Mouse (Mus musculus) heart, postnatal 25 days (tissue): ENCODE data around the gene Tmem91. TPM values are rescaled to one million over a fixed set of nuclear protein-coding genes. Genes with fewer than 3 reads are reported as not detected.

ENCODE experiments used
- DNase-seq: peaks from one replicate; pipeline ENCODE4 v3.0.0; 2022; ENCODE audit warnings: low spot score
- intact Hi-C: fragments of 180-260 bp; cut with DNase I; formaldehyde crosslinking; loops from one replicate; pipeline ENCODE4 v1.15.1; 2025
- total RNA-seq, 2 experiments: library from RNA; stranded (reverse); gene quantifications; 2 replicates each; pipeline ENCODE4 v1.2.3; 2021

Gene Tmem91
- total RNA-seq, 2 experiments from 2014 or later: not detected

DNA sequence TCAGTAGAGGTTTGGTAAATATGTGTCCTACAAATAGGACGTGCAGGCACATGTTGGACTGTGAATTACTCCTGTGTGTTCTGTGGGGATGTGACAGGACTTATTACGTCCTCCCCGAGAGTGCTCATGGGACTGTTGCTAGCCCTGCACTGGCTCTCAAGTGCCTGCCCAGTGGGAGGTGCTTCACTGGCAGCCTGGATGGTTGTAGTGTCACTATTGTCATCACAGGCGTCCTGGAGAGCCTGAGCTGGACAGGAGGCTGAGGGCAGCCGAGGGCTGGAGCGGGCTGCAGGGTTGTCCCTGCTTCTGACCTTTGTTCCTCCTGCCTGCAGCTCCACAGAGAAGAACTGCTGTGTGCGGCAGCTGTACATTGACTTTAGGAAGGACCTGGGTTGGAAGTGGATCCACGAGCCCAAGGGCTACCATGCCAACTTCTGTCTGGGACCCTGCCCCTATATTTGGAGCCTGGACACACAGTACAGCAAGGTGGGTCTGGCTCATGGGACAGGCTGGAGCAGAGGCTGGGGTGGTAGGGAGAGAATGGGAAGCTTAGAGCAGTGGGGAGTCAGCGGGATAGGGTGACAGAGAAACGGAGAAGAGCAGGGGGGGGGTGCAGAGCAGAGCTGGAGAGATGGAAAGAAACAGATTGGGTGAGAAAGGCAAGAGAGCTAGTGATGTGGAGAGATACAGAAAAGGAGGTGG, 29.0 kb upstream of the Tmem91 start:
- no peak for DNase-seq

DNA sequence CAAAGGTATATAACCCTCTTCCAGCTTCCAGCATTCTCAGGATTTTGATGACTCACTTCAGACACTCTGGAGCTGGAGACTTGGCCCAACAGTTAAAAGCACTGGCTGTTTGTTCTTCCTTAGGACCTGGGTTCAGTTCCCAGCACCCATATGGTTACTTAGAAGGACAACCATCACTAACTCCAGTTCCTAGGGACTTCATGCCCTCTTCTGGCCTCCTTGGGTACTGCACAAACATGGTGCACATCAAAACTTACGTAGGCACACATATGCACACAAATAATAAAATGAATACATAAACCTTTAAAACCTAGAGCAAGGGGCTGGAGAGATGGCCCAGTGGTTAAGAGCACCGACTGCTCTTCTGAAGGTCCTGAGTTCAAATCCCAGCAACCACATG, 27.4 kb upstream of the Tmem91 start:
- intact Hi-C loops: no loop called here
- no peak for DNase-seq

More for the DNA sequence above, 29.0 kb upstream of the Tmem91 start:
- intact Hi-C loops: loop anchor here (2.0 kb wide), 1 partner anchor 13 kb away; no protein-coding TSS in a partner anchor

DNA sequence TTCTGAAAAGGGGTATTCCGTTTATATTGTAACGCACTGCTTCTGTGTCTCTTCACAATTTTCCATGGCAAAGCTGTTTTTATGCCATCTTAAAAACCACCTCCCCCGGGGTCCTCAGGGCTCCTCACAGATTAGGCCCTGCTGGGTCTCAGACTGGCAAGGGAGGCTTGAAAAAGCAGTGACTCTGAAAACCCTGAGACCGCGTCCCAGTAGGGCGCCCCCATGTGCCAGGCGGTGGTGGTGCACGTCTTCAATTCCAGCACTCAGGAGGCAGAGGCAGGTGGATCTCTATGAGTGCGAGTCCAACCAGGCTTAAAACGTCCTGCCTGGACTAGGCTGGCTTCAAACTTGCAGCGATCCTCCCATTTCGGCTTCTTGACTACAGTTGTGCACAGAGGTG, 25.8 kb upstream of the Tmem91 start:
- DNase-seq: no peak
- intact Hi-C loops: no loop called here

DNA sequence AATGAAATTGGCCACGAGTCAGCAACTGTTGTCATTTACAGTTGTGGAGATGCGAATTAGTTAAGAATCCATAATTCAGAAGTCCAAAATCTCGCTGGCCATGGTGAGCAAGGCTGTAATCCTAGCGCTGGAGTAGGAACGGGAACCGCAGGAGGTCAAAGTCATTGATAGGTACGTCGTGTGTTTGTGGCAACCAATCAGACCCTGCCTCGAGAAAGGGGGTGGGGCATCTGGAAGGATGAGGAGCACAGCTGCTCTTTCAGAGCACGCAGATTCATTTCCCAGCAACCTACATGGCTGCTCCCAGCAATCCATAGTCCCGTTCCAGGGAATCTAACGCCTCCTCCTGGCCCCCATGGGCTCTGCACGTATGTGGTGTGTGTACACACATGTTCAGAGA, 24.9 kb upstream of the Tmem91 start:
- intact Hi-C loops: no loop called here
- DNase-seq: no peak

DNA sequence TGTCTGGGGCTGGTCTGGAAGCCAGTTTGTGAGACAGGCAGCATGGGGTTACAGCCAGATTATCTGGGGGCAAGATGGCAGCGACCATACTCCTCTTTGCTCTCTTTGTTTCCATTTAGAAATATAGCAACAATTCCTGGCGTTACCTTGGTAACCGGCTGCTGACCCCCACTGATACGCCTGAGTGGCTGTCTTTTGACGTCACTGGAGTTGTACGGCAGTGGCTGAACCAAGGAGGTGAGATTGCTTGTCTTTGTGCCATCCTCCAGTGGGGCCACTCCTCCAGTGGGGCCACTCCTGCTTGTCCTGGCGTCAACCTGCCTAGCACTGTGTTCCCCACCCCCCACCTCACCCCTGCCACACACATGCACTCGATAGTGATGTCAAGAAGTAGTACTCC, 19.1 kb upstream of the Tmem91 start:
- DNase-seq: no peak
- intact Hi-C loops: no loop called here

DNA sequence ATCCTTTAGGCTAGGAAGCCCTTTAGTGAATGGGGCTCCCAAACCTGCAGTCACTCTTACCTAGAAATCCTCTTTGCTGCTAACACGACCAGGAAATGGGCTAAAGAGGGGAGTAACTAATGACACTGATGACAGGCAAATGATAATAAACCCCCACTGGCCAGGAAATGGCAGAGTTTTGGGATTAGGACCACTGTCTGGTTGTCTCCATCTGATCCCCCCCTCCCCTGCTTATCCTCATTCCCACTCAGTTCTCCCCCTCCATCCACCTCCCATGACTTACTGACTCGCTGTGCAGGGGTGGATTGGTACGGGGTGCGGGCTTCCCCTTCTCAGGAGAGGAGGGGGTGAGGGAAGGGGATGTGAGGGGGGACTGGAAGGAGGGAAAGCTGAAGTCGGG, 15.1 kb upstream of the Tmem91 start:
- intact Hi-C loops: loop anchor here (2.0 kb wide), 1 partner anchor 15 kb away; no protein-coding TSS in a partner anchor

DNA sequence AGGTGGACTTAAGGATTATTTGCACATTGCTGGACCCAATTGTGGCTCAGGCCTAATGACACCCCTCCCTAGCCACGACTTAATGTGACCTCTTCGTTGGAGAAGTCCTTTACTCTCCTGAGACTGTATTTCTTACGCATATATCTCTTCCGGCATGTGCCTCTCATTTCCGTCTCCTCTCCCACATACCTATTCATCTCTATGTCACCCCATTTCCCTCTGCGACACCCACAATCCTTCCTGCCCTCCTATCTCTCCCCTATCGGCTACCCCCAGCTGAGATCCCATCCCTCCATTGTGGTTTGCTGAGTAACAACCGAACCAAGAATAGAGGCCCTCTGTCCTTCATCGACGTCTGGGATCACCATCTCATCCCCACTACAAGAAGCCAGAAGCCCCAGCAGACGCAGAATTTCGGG, 14.6 kb upstream of the Tmem91 start:
- intact Hi-C loops: loop anchor here (1.0 to 5.0 kb wide), 3 partner anchors 15 to 118 kb away; no protein-coding TSS in a partner anchor
- no peak for DNase-seq

More for the DNA sequence above, 15.1 kb upstream of the Tmem91 start:
- no peak for DNase-seq

DNA sequence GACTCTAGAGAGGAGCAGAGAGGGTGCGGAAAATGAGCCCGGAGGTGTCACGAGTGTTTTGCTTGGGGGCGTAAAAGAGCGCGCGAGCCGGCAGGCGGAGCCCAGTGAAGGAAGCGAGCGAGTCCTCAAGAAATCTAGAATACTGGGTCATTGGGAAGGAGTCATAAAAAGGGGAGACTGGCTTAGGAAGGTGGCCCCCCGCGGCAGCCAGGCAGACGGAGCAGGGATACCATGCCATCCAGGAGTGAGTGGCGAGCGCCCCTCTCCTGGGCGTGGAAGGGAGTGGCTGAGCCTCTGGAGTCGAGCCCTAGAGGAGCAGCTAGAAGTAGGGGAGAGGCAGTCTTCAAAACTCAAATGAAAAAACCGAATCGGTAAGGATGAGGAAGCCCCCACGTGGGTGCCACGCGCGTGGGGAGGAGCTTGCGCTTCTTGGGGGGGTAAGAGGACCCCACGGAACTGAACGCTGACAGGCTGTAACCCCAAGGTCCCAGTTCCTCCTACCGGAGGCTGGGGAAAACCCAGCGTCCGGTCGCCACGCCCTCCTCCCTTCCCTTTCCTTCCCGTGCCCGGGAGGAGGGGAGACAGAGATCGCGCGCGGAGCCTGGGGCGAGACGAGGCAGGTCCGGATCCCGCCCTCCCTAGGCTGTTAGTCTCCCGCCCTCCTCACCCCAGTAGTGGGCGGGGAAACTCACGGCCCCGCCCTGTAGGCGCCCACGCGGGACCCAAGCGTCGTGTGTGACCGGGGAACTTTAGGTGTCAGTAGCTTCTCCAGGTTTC, 14.0 kb upstream of the Tmem91 start:
- DNase-seq: peak; percentile 80
- intact Hi-C loops: loop anchor here (1.0 to 5.0 kb wide), 2 partner anchors 19 to 118 kb away; no protein-coding TSS in a partner anchor

DNA sequence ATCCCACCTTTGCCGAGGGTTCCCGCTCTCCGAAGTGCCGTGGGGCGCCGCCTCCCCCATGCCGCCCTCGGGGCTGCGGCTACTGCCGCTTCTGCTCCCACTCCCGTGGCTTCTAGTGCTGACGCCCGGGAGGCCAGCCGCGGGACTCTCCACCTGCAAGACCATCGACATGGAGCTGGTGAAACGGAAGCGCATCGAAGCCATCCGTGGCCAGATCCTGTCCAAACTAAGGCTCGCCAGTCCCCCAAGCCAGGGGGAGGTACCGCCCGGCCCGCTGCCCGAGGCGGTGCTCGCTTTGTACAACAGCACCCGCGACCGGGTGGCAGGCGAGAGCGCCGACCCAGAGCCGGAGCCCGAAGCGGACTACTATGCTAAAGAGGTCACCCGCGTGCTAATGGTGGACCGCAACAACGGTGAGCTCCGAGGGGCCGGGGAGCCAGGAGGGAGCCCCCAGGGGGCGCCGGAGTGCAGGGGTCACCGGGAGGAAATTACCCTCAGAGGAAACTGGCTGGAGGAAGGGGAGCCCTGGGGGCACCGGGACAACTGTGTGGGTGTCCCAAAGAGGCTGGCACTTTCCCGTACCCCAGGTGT, 12.9 kb upstream of the Tmem91 start:
- intact Hi-C loops: loop anchor here (2.0 to 5.0 kb wide), 2 partner anchors 31 to 119 kb away; partner anchors contain the start of gene Ccdc97
- peak; percentile 49 for DNase-seq

DNA sequence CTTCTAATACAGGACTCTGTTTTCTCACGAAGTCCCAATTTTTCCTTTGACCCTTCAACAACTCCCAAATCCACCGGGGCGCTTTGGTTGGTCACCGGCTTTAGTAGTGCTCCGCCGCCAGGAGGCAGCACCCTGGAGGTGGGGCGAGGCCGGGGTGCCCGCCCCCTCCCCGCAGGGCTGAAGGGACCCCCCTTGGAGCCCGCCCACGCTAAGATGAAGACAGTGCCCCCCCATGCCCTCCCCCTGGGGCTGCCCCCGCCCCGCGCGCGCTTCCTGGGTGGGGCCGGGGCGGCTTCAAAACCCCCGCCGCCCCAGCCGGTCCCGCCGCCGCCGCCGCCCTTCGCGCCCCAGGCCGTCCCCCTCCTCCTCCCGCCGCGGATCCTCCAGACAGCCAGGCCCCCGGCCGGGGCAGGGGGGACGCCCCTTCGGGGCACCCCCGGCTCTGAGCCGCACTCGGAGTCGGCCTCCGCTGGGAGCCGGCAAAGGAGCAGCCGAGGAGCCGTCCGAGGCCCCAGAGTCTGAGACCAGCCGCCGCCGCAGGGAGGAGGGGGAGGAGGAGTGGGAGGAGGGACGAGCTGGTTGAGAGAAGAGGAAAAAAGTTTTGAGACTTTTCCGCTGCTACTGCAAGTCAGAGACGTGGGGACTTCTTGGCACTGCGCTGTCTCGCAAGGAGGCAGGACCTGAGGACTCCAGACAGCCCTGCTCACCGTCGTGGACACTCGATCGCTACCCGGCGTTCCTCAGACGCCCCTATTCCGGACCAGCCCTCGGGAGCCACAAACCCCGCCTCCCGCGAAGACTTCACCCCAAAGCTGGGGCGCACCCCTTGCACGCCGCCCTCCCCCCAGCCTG, 11.9 kb upstream of the Tmem91 start, which contains the start of gene Tgfb1:
Gene Tgfb1 (plus strand): TSS at position 323 of the 852 bp plus-strand sequence.
- peak; percentile 71 for DNase-seq
- intact Hi-C loops: loop anchor here (2.0 to 5.0 kb wide), 2 partner anchors 32 to 120 kb away; partner anchors contain the start of gene Ccdc97

DNA sequence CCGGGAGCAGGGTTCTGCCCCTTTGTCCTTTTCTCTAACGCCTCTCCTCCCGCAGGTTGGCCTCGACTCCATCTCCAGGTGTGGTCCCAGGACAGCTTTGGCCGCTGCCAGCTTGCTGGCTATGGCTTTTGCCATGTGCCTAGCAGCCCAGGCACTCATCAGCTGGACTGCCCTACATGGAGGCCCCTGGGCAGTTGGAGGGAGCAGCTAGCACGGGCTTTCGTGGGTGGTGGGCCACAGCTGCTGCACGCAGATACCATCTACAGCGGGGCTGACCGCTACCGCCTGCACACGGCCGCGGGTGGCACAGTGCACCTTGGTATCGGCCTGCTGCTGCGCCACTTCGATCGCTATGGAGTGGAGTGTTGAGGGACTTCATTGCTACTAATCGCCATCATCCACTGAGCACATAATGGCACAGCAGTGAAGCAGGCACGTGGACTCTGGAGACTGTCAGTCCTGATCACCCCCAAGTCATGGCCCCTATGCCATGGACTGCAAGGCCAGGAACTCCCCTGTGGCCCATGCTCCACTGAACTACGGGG, 11.0 kb upstream of the Tmem91 start:
- DNase-seq: no peak
- intact Hi-C loops: loop anchor here (2.0 to 5.0 kb wide), 2 partner anchors 33 to 121 kb away; partner anchors contain the start of gene Ccdc97

DNA sequence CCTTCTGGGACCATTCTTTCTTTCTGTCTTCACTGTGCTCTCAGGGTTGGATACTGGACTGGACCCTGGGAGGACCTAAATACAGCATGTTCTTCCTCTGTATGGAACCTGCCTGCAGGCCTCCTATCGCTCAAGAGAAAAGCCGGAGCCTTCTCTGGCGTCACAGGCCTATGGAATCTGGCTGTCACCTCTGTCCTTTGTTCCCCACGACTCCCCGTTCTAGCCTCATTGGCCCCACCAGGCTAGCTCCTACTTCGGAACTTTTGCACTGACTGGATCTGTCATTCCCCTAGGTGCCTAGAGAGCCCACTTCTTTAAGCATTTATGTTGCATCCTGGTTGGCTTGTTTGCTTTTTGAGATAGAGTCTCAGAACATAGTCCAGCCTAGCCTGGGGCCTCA, 9.7 kb upstream of the Tmem91 start:
- DNase-seq: no peak
- intact Hi-C loops: loop anchor here (5.0 kb wide), 2 partner anchors 68 to 123 kb away; partner anchors contain the start of gene Hnrnpul1

DNA sequence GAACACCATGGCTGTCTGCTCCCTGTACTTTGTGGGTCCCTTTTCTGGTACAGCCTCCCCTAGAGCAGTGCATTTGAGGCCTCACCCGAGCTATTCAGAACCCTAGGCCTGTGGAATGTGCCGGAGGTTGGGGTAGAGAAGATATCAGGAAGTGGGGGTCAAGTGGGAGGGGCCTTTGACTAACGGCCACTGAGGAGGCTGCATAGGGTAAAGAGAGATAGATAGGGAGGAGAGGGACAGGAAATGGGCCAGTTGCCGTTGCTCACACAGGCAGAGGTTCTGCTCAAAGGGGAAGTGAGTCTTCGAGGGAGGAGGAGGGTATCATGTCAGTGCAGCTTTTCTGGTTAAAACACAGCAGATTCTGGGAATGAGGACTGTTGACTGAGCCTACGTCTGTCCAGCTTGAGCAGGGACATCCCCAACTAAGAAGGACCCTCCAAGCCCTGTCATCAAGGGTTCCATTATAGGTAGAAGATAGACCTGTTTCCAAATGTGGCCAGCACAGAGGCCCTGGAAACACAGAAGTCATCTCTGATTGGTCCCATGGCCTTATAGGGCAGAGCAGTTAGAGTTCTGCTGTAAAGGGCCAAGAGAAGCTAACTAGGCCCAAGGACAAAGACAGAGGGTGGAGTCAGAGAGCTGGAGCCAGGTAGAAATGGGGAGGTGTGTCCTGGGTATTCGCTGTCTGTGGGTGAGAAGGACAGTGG, 8.7 kb upstream of the Tmem91 start:
- DNase-seq: no peak
- intact Hi-C loops: loop anchor here (5.0 kb wide), 1 partner anchor 69 kb away; the partner anchor contains the start of gene Hnrnpul1

DNA sequence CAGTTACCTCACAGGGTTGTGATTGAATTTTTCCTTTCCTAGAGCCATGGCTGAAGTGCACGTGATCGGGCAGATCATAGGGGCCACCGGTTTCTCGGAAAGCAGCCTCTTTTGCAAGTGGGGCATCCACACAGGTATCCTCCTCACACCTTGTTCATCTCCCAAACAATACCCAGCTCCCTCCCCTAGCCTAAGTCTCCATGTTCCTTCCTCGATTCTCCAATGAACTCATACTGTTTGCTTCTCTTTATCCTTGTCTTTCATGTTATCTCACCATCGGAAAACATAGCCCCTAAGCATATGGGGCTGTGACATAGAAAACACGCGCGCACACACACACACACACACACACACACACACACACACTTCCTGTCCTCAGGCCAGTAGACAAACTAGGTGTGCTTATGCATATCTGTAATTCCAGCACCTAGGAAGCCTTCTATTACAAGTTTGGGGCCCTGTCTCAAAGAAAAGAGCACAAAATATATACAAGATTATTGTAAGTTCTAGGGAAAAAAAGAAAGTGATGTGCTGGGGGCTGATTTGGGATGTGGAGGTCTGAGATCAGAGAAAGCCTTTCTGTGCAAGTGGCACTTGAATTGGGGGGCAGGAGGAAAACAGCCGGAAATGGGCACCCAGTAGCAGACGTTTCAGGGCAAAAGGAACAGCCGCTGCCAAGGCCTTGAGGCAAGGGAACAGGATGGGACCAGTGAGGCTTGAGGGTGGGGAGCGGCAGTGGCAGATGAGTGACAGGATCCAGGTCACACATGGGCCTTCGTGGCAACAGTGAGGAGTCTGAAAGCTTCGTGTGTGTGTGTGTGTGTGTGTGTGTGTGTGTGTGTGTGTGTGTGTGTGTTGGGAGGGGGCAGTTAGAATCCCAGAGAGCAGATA, 6.6 kb upstream of the Tmem91 start:
- DNase-seq: no peak
- intact Hi-C loops: loop anchor here (5.0 kb wide), 1 partner anchor 71 kb away; the partner anchor contains the start of gene Hnrnpul1

DNA sequence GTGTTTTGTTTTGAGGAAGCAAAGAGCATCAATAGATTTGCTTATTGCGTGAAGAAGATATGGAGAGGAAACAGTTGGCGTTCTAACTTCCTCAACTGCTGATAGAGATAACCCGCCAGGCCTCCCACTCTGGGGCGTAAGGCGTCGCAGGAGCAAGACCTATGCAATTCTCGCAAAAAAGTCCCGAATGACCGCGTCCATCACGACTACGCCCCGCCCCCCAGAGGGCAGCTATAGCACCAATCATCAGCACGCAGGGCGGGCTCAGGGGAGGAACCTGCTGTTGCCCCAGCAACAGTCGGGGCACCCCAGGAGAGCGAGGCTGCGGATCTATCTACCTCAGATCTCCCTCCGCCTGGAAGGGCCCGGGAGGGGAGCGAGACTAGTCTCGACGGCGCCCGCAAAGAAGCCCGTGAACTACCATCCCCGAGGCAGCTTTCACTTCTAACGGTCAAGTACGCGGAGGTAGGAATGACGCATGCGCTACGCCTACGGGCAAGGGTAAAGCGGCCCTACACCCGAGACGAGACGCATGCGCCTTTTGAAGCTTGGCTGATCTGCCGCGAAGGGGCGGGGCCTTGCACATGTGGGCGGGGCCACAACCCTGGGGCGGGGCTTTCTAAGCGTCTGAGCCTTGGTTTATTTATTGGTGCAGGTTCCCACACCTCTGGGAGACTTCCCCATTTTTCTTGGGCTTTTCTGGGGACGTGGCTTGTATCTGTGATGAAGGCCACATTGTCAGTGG, 5.7 kb upstream of the Tmem91 start, which contains the start of gene B9d2:
Gene B9d2 (plus strand): TSS at position 267 of the 745 bp plus-strand sequence.
- intact Hi-C loops: loop anchor here (5.0 kb wide), 1 partner anchor 72 kb away; the partner anchor contains the start of gene Hnrnpul1

DNA sequence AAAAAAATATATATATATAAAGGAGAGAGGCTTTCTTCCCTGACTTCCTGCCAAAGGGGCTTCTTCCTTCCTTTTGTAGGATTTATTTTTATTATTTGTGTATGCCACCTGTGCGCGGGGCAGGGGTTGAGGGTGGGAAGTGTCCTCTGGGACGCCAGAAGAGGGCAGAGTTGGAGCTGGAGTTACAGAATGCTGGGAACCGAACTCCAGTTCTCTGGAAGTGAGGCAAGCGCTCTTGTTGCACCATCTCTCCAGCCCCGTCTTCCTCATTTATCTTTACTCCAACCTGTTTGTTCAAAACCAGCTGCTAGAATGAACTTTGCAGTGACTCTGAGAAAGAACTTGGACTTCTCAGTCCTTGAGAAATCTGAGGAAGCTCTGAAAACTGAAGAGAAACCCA, 5.0 kb upstream of the Tmem91 start:
- DNase-seq: no peak
- intact Hi-C loops: loop anchor here (5.0 kb wide), 1 partner anchor 72 kb away; the partner anchor contains the start of gene Hnrnpul1

More for the DNA sequence above, 5.7 kb upstream of the Tmem91 start, which contains the start of gene B9d2:
- peak; percentile 93 for DNase-seq
